Mouse (Mus musculus): Measurements from ENCODE around the gene Gng8.

DNA sequence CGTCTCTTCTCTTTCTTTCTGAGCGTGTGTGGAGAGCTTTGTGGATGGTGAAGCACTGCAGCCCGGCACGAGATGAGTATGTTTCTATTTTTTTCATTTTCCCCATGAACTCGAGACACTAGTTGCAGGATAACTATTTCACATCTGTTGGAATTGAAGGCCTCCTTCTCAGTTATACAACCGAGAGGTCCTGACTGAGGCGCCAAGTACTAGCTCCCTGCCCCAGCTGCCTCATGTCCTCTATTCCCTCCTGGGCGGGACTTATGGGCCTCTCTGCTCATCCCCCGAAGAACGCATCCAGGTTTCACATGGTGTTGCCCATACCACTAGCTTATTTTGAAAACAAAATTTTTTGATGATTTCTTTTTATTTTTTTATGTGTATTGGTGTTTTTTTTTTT lies 3.9 kb downstream of the Gng8 start:
- no peak for TF ChIP-seq CTCF (IDR thresholded peaks at IDR 0.05 in 2 of 3, conservative IDR thresholded peaks at IDR 0.05 in 1 of 3; ENCODE audit: control insufficient read depth in 1 of 3, insufficient read depth in 1 of 3, low read depth in 2 of 3, low read length in 3 of 3, poor library complexity in 1 of 3, severe bottlenecking in 1 of 3)
- TF ChIP-seq POLR2A (IDR thresholded peaks at IDR 0.05; ENCODE audit: control insufficient read depth in 1 of 2, insufficient read depth in 1 of 2, low read depth in 1 of 2, low read length in 2 of 2, poor library complexity in 1 of 2) = no peak
- no peak for TF ChIP-seq ZMIZ1 (IDR thresholded peaks at IDR 0.05; ENCODE audit: low read depth, low read length)
- TF ChIP-seq EP300 (IDR thresholded peaks at IDR 0.05; ENCODE audit: low read depth in 1 of 2, low read length in 2 of 2) = no peak

All from MEL (cell line).